Mouse (Mus musculus): ENCODE results near the gene Rreb1. TPM values are rescaled to one million over a fixed set of nuclear protein-coding genes. Genes with fewer than 3 reads are reported as not detected.
A peak's percentile ranks its signal among the peaks of the same experiment; 100 is the strongest.

Rreb1 gene
- polyA plus RNA-seq, 1 experiment from 2014 or later, result 2.0 TPM

DNA sequence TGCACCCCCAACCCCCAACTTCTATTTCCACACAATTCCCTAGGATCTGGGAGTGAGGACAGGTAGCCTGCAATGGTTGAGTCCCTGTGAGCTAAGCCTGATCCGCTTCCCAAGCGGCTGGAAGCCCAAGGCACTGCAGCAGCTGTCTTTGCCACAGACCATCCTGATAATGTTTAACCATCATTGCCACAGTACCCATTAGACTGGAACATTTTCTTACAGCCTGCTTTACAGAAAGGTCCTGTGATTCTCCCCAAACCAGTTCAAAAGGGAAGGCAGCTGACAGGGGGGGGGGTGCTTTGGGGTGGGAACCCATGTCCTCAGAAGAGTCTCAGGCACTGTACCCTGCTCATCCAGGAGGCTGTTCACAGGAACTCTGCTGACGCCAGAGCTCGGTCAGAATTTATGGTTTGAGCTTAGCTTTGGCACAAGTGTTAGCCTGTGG lies 164.7 kb downstream of the Rreb1 start:
- whole genome bisulfite sequencing, result 75% methylated on average over 4 of the region's 4 CpGs
- H3K9ac ChIP-seq (ENCODE audit: low read depth, low read length), result no peak overlapping the region
- ATAC-seq, result no peak
- H3K27me3 ChIP-seq (replicated peaks; ENCODE audit: control insufficient read depth, insufficient read depth, low read length), result no peaks in the 10 kb centered on the region
- no peak overlapping the region for H3K27ac ChIP-seq (ENCODE audit: low read depth, low read length)
- H3K4me2 ChIP-seq (ENCODE audit: low read length), result no peak overlapping the region
- no peaks in the 10 kb centered on the region for H3K4me1 ChIP-seq (ENCODE audit: control insufficient read depth, insufficient read depth, low read depth, low read length)
- no peak overlapping the region for H3K4me3 ChIP-seq (ENCODE audit: low read length)
- H3K36me3 ChIP-seq (ENCODE audit: control insufficient read depth, insufficient read depth, low read length), result no peaks in the 10 kb centered on the region
- peaks cover 3% of the 10 kb centered on the region; the same call in 1 of the 2 replicates for H3K9me3 ChIP-seq (ENCODE audit: control insufficient read depth, low read length)

GRCm38 (mm10) chr13:37943466-37943865 lies 165.3 kb downstream of the Rreb1 start:
- 97% methylated on average over 3 of the region's 3 CpGs for WGBS

DNA sequence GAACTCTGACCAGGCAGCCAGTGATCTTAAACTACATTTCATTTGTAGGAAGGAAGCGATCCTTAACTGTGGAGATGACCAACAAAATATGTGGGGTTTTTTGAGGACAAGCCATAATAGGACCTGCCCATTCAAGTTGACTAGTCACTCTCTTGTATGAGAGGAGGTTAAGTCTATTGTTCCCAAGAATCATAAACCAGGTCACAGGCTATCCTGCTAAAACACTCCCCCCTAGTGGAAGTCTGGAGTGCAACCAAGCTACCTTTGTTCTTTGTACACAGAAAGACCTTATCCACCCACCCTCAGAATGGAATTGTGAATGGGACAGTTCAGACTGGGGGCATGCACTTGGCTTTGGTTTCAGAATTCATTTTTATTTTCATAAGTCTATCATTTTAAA lies 166.1 kb downstream of the Rreb1 start:
- no peaks in the 10 kb centered on the region for H3K9me3 ChIP-seq (ENCODE audit: control insufficient read depth, low read length)
- H3K4me2 ChIP-seq (ENCODE audit: low read length), result no peak overlapping the region
- no peaks in the 10 kb centered on the region for H3K36me3 ChIP-seq (ENCODE audit: control insufficient read depth, insufficient read depth, low read length)
- ATAC-seq, result no peak
- 71% methylated on average over 1 of the region's 1 CpGs for WGBS
- no peaks in the 10 kb centered on the region for H3K4me1 ChIP-seq (ENCODE audit: control insufficient read depth, insufficient read depth, low read depth, low read length)
- H3K27ac ChIP-seq (ENCODE audit: low read depth, low read length), result no peak overlapping the region
- no peaks in the 10 kb centered on the region for H3K27me3 ChIP-seq (replicated peaks; ENCODE audit: control insufficient read depth, insufficient read depth, low read length)
- H3K9ac ChIP-seq (ENCODE audit: low read depth, low read length), result no peak overlapping the region
- H3K4me3 ChIP-seq (ENCODE audit: low read length), result no peak overlapping the region

More at GRCm38 (mm10) chr13:37943466-37943865, 165.3 kb downstream of the Rreb1 start:
- Histone ChIP-seq H3K9me3 (ENCODE audit: control insufficient read depth, low read length) (peaks cover 3% of the 10 kb centered on the region; the same call in 1 of the 2 replicates), H3K27me3 (replicated peaks; ENCODE audit: control insufficient read depth, insufficient read depth, low read length) (no peaks in the 10 kb centered on the region), H3K9ac (ENCODE audit: low read depth, low read length) (no peak overlapping the region), H3K4me2 (ENCODE audit: low read length) (no peak overlapping the region), H3K4me3 (ENCODE audit: low read length) (no peak overlapping the region), H3K27ac (ENCODE audit: low read depth, low read length) (no peak overlapping the region), H3K36me3 (ENCODE audit: control insufficient read depth, insufficient read depth, low read length) (no peaks in the 10 kb centered on the region), H3K4me1 (ENCODE audit: control insufficient read depth, insufficient read depth, low read depth, low read length) (no peaks in the 10 kb centered on the region)
- ATAC-seq, result no peak

DNA sequence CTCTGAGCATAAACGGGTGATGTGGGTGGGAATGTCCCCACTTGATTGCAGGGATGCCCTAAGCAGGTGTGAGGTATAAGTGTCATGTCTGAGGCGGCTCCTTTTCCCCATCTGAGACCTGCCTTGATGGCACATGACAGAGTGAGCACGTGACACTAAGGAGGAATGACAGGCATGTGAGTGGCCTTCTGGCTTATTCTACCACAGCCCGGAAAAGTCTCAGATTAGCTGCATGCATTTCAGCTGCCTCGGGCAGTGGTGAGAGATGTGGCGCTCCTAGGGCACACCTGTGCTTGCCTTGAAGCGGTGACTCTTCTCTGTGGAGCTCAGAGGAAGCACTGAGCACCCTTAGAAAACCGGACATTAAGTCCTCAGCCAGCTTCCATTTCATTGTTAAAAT lies 167.2 kb downstream of the Rreb1 start:
- no peaks in the 10 kb centered on the region for H3K9me3 ChIP-seq (ENCODE audit: control insufficient read depth, low read length)
- no peaks in the 10 kb centered on the region for H3K27me3 ChIP-seq (replicated peaks; ENCODE audit: control insufficient read depth, insufficient read depth, low read length)
- H3K27ac ChIP-seq (ENCODE audit: low read depth, low read length), result no peak overlapping the region
- ATAC-seq, result no peak
- H3K36me3 ChIP-seq (ENCODE audit: control insufficient read depth, insufficient read depth, low read length), result no peaks in the 10 kb centered on the region
- H3K4me3 ChIP-seq (ENCODE audit: low read length), result no peak overlapping the region
- WGBS, result 79% methylated on average over 8 of the region's 8 CpGs
- H3K4me1 ChIP-seq (ENCODE audit: control insufficient read depth, insufficient read depth, low read depth, low read length), result no peaks in the 10 kb centered on the region
- H3K4me2 ChIP-seq (ENCODE audit: low read length), result no peak overlapping the region
- no peak overlapping the region for H3K9ac ChIP-seq (ENCODE audit: low read depth, low read length)

GRCm38 (mm10) chr13:37946734-37947133 lies 168.5 kb downstream of the Rreb1 start:
- H3K9ac ChIP-seq (ENCODE audit: low read depth, low read length), result no peak overlapping the region
- no peaks in the 10 kb centered on the region for H3K27me3 ChIP-seq (replicated peaks; ENCODE audit: control insufficient read depth, insufficient read depth, low read length)
- ATAC-seq, result peak; percentile 48; the same call in 1 of the 2 replicates
- H3K9me3 ChIP-seq (ENCODE audit: control insufficient read depth, low read length), result no peaks in the 10 kb centered on the region
- 23% methylated on average over 6 of the region's 6 CpGs for WGBS
- H3K4me1 ChIP-seq (ENCODE audit: control insufficient read depth, insufficient read depth, low read depth, low read length), result no peaks in the 10 kb centered on the region
- no peak overlapping the region for H3K4me3 ChIP-seq (ENCODE audit: low read length)
- no peak overlapping the region for H3K4me2 ChIP-seq (ENCODE audit: low read length)
- H3K27ac ChIP-seq (ENCODE audit: low read depth, low read length), result no peak overlapping the region
- H3K36me3 ChIP-seq (ENCODE audit: control insufficient read depth, insufficient read depth, low read length), result no peaks in the 10 kb centered on the region

- WGBS, result 89% methylated on average over 6 of the region's 6 CpGs
- ATAC-seq, result no peak
- no peak overlapping the region for H3K4me3 ChIP-seq (ENCODE audit: low read length)
These were observed 174.8 kb downstream of the Rreb1 start for GRCm38 (mm10) chr13:37952981-37953380.

DNA sequence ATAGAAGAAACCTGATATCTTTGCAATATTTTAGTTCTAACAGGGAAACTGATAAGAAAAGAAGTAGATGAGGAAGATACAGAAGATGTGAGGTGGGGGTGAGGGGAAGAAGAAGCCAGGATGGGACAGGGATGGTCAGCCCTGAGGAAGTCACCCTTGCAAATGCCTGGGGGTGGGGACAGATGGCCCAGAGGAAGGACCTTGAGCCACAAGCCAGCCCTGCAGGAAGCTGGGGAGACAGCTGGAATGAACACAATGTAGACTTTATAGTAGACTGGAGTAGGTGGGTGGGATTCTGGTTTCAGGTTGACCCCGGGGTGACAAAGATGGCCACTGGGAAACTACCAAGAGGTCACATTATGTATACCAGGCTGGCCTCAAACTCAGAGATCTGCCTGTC lies 176.1 kb downstream of the Rreb1 start:
- 95% methylated on average over 1 of the region's 1 CpGs for WGBS
- Histone ChIP-seq H3K4me1 (ENCODE audit: control insufficient read depth, insufficient read depth, low read depth, low read length) (no peaks in the 10 kb centered on the region), H3K9ac (ENCODE audit: low read depth, low read length) (no peak overlapping the region), H3K4me2 (ENCODE audit: low read length) (no peak overlapping the region), H3K36me3 (ENCODE audit: control insufficient read depth, insufficient read depth, low read length) (no peaks in the 10 kb centered on the region), H3K9me3 (ENCODE audit: control insufficient read depth, low read length) (no peaks in the 10 kb centered on the region), H3K4me3 (ENCODE audit: low read length) (no peak overlapping the region), H3K27me3 (replicated peaks; ENCODE audit: control insufficient read depth, insufficient read depth, low read length) (no peaks in the 10 kb centered on the region), H3K27ac (ENCODE audit: low read depth, low read length) (no peak overlapping the region)
- ATAC-seq, result no peak

More at GRCm38 (mm10) chr13:37952981-37953380, 174.8 kb downstream of the Rreb1 start:
- Histone ChIP-seq H3K9ac (ENCODE audit: low read depth, low read length) (no peak overlapping the region), H3K4me2 (ENCODE audit: low read length) (no peak overlapping the region), H3K27ac (ENCODE audit: low read depth, low read length) (no peak overlapping the region), H3K4me1 (ENCODE audit: control insufficient read depth, insufficient read depth, low read depth, low read length) (no peaks in the 10 kb centered on the region), H3K27me3 (replicated peaks; ENCODE audit: control insufficient read depth, insufficient read depth, low read length) (no peaks in the 10 kb centered on the region), H3K36me3 (ENCODE audit: control insufficient read depth, insufficient read depth, low read length) (no peaks in the 10 kb centered on the region), H3K9me3 (ENCODE audit: control insufficient read depth, low read length) (no peaks in the 10 kb centered on the region)

GRCm38 (mm10) chr13:37958498-37959238 lies 180.5 kb downstream of the Rreb1 start:
- H3K4me1 ChIP-seq (ENCODE audit: control insufficient read depth, insufficient read depth, low read depth, low read length), result no peaks in the 10 kb centered on the region
- H3K27ac ChIP-seq (ENCODE audit: low read depth, low read length), result no peak overlapping the region
- no peaks in the 10 kb centered on the region for H3K36me3 ChIP-seq (ENCODE audit: control insufficient read depth, insufficient read depth, low read length)
- H3K4me2 ChIP-seq (ENCODE audit: low read length), result no peak overlapping the region
- 90% methylated on average over 18 of the region's 18 CpGs for WGBS
- no peaks in the 10 kb centered on the region for H3K9me3 ChIP-seq (ENCODE audit: control insufficient read depth, low read length)
- no peak for ATAC-seq
- no peak overlapping the region for H3K4me3 ChIP-seq (ENCODE audit: low read length)
- no peak overlapping the region for H3K9ac ChIP-seq (ENCODE audit: low read depth, low read length)
- no peaks in the 10 kb centered on the region for H3K27me3 ChIP-seq (replicated peaks; ENCODE audit: control insufficient read depth, insufficient read depth, low read length)

DNA sequence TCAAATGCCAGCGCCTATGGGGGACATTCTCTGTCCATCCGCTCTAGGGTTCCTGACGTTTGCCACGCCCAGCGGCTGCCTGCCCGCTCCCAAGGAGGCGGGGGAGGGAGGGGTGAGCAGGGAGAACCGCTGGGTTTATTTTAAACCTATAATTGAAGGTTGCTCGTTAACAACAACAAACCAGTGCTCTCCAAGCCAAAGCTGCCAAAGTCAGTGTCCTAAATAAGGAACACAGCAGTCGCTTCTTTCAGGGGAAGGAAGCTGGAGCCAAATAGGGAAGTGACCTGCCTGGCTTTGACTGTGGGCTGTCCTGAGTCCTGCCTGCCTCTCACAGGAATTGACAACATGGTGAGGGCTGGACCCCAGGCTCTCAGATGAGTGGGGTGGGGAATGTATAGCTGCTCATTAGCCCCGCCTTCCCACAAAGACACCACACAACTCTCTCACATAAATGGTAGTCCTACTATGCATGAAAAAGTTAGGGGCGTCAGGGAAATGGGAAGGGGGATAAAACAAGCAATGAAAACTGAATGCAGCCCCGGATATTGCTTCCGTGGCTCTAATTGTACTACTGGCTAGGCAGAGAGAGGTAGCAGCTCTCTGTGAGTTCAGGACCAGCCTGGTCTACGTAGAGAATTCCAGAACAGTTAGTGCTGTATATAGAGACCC lies 181.2 kb downstream of the Rreb1 start:
- H3K4me3 ChIP-seq (ENCODE audit: low read length), result no peak overlapping the region
- no peak overlapping the region for H3K9ac ChIP-seq (ENCODE audit: low read depth, low read length)
- no peaks in the 10 kb centered on the region for H3K36me3 ChIP-seq (ENCODE audit: control insufficient read depth, insufficient read depth, low read length)
- no peaks in the 10 kb centered on the region for H3K9me3 ChIP-seq (ENCODE audit: control insufficient read depth, low read length)
- ATAC-seq, result no peak
- WGBS, result 79% methylated on average over 15 of the region's 15 CpGs
- H3K27me3 ChIP-seq (replicated peaks; ENCODE audit: control insufficient read depth, insufficient read depth, low read length), result no peaks in the 10 kb centered on the region
- H3K4me1 ChIP-seq (ENCODE audit: control insufficient read depth, insufficient read depth, low read depth, low read length), result peaks cover 2% of the 10 kb centered on the region
- no peak overlapping the region for H3K27ac ChIP-seq (ENCODE audit: low read depth, low read length)
- H3K4me2 ChIP-seq (ENCODE audit: low read length), result no peak overlapping the region
